Mouse (Mus musculus) ES-Bruce4 (cell line): ENCODE data around the gene Cacna1g.

ENCODE experiments used
- CTCF ChIP-seq: IDR thresholded peaks from one replicate; pipeline ENCODE4 v1.8.1; 2011; ENCODE audit warnings: low read depth, low read length
- EP300 ChIP-seq: IDR thresholded peaks from 2 replicates; pipeline ENCODE4 v1.6.1; 2011; ENCODE audit warnings: low read depth, low read length; ENCODE audit not compliant: insufficient read depth
- POLR2A ChIP-seq: IDR thresholded peaks from one replicate; pipeline ENCODE4 v1.8.1; 2011; ENCODE audit warnings: low read length; ENCODE audit not compliant: insufficient read depth

DNA sequence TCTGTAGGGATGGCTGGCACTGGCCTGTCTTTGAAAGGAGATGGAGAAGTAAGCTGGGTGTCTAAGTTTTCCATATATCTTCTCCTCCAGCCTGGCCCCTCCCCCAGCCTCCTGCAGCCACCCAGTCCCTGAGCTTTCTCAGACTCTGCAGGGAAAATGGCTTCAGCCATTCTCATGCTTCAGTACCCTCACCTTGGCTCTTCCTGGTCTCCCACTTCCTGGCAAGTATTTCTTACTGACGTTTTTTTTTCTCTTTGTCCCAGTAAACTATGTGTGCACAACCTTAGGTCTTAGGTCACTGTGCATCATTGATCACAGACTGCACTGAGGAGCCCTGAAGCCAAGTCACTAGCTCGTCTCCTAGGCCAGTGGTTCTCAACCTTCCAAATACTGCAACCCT is 94.9 kb downstream of the Cacna1g start:
- TF ChIP-seq CTCF (no peak), POLR2A (no peak), EP300 (no peak)
